Mouse (Mus musculus): ENCODE measurements around the gene Nbeal2.

The Nbeal2 gene

DNA sequence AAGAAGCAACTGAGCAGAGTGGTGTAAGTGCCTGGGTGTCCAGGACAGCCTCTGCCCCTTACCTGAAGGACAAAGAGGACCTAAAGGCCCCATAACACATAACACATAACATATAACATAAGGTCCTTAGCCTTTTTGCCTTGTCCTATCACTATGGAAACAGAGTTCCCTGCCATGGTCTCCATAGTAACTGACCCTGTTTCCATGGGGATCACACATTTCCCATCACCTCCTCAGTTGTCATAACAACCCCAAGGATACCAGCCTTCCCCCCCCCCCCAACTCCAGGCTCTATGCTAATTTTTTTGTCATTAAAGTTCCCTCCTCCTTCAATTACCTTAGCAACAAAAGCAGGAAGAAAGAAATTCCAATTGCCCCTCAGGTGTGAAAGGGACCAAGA, 4.2 kb downstream of the Nbeal2 start:
- no peak for DNase-seq (ENCODE audit: low spot score in 2 of 2)

DNA sequence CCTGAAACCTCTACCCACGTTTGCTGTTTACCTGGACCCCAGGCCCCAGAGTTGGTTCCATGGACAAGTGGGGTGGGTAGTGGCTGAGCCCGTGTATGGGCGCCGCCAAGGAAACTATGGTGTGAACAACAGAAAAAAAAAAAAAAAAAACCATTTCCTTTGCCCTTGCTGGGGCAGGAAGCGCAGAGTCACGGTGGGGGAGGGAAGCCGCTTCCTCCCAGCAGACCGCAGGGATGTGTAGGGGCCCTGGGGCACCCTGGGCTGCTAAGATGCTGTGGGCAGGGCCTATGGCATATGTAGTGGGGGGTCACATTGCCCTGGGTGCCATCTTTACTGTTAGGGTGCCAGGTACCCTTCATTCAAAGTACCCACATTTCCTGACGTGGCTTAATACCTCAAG, 8.7 kb downstream of the Nbeal2 start:
- peak; percentile 36 to 37 for DNase-seq (ENCODE audit: low spot score in 2 of 2)

- DNase-seq (ENCODE audit: low spot score in 2 of 2), result no peak
Observed at GRCm38 (mm10) chr9:110644295-110644694, 9.7 kb downstream of the Nbeal2 start.

GRCm38 (mm10) chr9:110643787-110644186, 10.2 kb downstream of the Nbeal2 start:
- no peak for DNase-seq (ENCODE audit: low spot score in 2 of 2)

DNA sequence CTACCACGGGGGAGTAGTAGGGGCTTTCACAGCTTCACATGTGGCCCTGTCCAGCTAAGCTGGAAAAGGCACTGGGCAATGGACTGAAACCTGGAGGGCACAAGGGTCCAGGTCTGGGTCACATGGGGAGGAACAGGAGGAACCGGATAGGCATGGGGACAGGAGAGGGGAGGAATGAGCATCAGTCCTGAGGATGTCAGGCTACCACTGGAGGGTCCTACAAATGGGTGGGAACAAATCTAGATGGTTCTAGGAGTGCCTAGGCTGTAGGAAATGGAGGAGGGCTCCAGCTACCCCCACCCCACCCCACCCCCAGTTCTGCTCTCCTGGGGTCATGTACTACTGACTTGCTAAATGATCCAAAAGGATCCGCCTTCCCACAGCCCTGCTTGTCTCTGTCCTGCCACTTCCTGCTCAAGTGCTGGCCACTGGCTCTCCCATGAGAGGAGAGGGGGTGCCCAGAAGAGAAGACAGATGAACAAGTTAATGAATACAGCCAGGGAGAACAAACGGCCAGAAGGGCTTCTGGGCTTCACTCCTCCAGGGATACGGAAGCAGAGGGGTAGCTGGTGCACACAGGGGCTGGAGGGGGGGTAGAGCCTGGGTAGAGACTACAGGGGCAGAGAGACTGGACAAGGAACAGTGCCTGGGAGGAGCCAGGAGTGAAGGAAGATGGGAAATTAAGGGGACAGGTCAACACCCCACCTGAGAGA, 11.0 kb downstream of the Nbeal2 start:
- no peak for DNase-seq (ENCODE audit: low spot score in 2 of 2)

DNA sequence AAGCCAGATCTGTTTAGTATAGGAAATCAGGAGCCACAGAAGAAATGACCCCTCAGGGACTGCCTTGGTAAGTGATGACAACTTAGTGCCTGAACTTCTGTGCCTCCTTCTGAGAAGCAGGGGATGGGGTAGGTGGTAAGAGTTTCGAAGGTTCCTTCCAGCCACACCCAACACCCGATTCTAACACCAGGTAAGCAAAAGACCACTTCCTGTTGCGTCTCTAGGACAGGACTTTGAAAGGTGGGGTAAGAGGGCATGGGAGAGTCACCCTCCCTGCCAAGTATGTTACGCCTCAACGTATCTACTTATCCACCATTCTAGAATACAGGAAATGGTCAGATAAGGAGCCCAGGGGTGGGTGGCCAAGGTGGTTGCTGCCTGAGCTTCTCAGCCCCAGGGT, 13.0 kb downstream of the Nbeal2 start:
- no peak for DNase-seq (ENCODE audit: low spot score in 2 of 2)

GRCm38 (mm10) chr9:110638611-110639021, 15.3 kb downstream of the Nbeal2 start:
- DNase-seq (ENCODE audit: low spot score in 2 of 2), result no peak

GRCm38 (mm10) chr9:110635225-110635624, 18.7 kb downstream of the Nbeal2 start:
- peak; percentile 78 to 92 for DNase-seq (ENCODE audit: low spot score in 2 of 2)

GRCm38 (mm10) chr9:110633882-110634281, 20.1 kb downstream of the Nbeal2 start:
- no peak for DNase-seq (ENCODE audit: low spot score in 2 of 2)

- no peak for DNase-seq (ENCODE audit: low spot score in 2 of 2)
Observed at GRCm38 (mm10) chr9:110632671-110633070, 21.3 kb downstream of the Nbeal2 start.

DNA sequence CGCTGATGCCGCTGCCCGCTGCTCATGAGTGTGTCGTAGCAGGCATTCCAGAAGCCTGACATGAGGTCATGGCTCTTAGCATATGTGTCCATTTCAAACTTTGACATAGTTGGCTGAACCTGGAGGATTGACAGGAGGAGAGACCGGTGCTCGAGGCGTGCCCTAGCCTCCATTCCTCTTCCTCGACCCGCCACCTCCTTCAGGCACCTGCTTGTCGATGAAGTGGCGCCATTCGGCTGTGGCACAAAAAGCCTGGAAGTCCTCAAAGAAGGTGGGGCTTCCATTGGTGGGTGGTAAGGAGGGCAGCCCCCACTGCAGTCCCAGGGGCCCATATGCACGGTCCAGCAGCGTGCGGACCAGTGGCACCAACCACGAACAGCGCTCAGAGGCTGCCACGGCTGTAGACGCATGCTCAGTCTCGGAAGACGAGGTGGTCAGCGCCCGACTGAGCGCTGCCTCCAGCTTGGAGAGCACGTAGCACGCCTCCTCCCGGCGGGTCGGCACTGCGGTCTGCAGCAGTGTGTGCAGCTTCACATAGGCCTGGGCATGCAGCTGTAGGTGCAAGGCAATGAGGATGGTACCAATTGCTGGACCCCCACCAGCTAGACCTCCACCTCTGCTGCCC, 22.2 kb downstream of the Nbeal2 start:
- no peak for DNase-seq (ENCODE audit: low spot score in 2 of 2)

DNA sequence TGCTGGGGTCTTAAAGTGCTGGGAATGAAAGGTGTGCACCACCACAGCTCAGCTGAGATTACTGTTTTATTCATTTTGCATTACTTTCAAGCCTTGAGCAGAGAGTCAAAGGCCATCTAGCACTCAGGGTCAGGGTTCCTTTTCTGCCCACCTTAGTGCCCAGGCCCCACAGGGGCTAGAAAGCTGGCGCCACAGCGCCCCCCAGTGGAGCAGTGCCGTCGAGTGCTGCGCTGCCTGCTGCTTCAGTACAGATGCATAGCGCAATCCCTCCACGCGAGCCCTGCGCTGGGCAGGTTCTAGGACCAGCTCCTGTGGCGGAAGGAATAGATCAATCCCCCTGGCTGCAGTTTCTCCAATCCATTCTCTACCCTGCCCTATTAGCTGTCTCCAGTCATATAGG, 22.8 kb downstream of the Nbeal2 start:
- peak in 1 of 2 experiments; percentile 44 for DNase-seq (ENCODE audit: low spot score in 2 of 2)

DNA sequence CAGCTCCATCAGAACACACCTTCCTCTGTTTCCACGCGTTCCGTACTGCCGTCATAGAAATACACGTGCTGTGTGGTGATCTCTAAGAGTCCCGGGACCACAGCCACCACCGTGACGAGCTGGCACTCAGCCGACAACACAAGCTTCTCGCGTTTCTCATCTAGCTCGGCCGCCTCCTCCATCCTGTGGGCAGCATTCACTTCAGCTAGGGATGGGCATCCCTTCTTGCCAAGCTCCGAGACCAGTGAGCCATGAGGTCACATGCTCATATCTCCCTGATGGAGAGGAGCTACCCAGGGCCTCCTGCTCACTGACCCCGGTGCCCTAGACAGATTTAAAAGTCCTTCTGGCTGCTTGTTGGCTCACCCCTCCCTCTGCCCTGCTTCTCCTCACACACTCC, 23.8 kb downstream of the Nbeal2 start:
- DNase-seq (ENCODE audit: low spot score in 2 of 2), result no peak

DNA sequence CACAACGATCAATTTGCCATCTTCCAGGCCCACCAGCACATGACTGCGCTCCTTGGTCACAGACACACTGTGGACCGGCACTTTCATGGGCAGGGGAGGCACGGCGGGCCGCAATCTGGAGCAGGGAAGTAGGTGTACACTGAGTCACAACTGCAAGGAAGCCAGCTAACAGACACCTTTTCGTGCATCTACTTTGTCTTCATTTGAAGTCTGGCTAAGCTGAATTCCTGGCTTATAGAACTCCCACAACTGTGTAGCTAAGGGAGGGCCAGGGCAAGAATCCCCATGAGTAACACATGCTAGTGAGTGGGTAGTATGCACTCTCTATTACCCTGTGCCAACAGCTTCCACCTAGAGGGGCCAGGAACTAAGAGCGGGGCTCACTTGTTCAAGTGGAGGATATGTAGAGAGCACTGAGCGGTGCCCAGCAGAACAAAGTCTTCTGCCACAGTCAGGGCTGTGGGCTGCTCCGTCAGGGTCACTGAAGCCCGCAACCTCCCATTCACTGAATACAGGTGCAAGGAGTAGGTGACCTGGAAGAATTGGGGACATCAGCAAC, 28.5 kb downstream of the Nbeal2 start:
- no peak for DNase-seq (ENCODE audit: low spot score in 2 of 2)

- peak in 1 of 2 experiments; percentile 41 for DNase-seq (ENCODE audit: low spot score in 2 of 2)
Observed at GRCm38 (mm10) chr9:110624361-110625166, 29.4 kb downstream of the Nbeal2 start, which contains the start of gene Nradd. Gene Nradd (minus strand): TSS chr9:110624452.

GRCm38 (mm10) chr9:110623416-110624195, 30.4 kb downstream of the Nbeal2 start:
- DNase-seq (ENCODE audit: low spot score in 2 of 2), result no peak

- DNase-seq (ENCODE audit: low spot score in 2 of 2), result no peak
Observed at GRCm38 (mm10) chr9:110622621-110623219, 31.2 kb downstream of the Nbeal2 start.

DNA sequence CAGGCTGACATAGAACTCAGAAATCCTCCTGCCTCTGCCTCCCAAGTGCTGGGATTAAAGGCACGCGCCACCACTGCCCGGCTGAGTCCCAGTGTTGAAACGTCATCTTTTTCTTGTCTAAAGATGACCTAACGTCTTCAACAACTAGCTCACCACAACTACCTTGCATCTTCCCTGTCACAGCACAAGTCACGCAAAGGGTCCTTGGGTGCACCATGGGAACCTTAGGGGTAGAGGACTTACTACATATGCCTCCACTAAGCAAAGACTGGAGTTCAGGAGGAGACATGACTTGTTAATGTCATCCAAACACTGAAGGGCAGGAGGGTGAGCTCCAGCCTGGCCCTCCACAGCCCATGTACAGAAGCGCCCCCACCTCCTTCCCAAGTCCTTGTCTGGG, 33.3 kb downstream of the Nbeal2 start:
- DNase-seq (ENCODE audit: low spot score in 2 of 2), result no peak

DNA sequence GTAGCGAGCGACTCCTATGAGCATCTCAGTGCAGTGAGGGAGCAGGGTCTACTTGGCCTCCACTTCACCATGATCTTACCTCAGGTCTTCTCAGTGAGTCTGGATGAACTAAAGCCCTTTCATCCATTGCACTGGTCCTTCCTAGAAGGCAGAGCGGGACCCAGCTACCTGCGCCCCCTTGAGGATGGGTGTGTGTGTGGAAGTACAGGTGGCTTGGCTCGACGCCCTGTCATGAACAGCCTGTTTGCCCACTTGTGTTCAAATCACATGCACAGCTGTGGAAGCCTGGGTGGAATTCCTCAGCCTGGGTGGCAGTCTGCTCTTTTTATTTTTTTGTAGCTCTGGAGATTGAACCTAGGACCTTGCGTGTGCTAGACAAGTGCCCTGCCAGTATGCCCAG, 33.8 kb downstream of the Nbeal2 start:
- DNase-seq (ENCODE audit: low spot score in 2 of 2), result no peak

GRCm38 (mm10) chr9:110617081-110617480, 36.9 kb downstream of the Nbeal2 start:
- DNase-seq (ENCODE audit: low spot score in 2 of 2), result no peak

DNA sequence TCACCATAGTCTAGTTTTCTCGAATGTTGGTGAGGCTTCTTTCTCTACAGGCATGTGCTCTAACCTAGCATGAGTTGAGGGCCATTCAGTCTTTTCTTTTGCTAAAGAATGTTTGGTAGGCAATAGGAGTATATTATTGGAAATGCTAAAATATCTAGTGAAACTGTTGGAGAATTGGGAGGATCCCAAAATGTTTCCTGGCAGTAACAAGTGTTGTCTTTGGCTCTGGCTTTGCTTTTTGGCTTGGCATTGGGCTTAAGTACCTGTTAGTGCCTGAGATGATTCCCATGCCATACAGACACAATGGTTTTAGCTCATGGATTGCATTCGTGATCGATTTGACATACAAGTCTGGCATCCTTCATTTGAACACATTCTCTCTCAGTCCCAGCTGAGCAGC, 42.5 kb downstream of the Nbeal2 start:
- no peak for DNase-seq (ENCODE audit: low spot score in 2 of 2)

Measured in spleen, postnatal 14 days (tissue).